Mouse (Mus musculus): ENCODE results near the gene Trib2.

- TF ChIP-seq POLR2AphosphoS2 (IDR thresholded peaks at IDR 0.05; ENCODE audit: insufficient read length, low read depth): no peak
- no peak for TF ChIP-seq REST (IDR thresholded peaks at IDR 0.05; ENCODE audit: insufficient read depth, insufficient read length)
- TF ChIP-seq POLR2A (IDR thresholded peaks at IDR 0.05; ENCODE audit: insufficient read length, low read depth): no peak
- no peak for TF ChIP-seq TCF12 (IDR thresholded peaks at IDR 0.05; ENCODE audit: insufficient read depth, poor library complexity, severe bottlenecking)
- no peak for TF ChIP-seq MYOD1 (IDR thresholded peaks at IDR 0.05; ENCODE audit: control insufficient read depth in 1 of 3, insufficient read length in 2 of 3, low read depth in 2 of 3)
- no peak for TF ChIP-seq MYOG (IDR thresholded peaks at IDR 0.05; ENCODE audit: control insufficient read depth in 1 of 3, insufficient read depth in 1 of 3, insufficient read length in 2 of 3, low read depth in 2 of 3)
- TF ChIP-seq E2F4 (IDR thresholded peaks at IDR 0.05; ENCODE audit: insufficient read depth): no peak
- TF ChIP-seq MAX (IDR thresholded peaks at IDR 0.05; ENCODE audit: low read depth): no peak
These were observed 21.5 kb upstream of the Trib2 start for GRCm38 (mm10) chr12:15838201-15838600.

All from myocyte (in vitro differentiated cells).